Mouse (Mus musculus) layer of hippocampus, adult 11-12 months (tissue): ENCODE measurements around the gene Arl5a.

Source experiments
- DNase-seq: peaks from one replicate; pipeline ENCODE4 v3.0.0; 2022; ENCODE audit warnings: low spot score

Arl5a gene

DNA sequence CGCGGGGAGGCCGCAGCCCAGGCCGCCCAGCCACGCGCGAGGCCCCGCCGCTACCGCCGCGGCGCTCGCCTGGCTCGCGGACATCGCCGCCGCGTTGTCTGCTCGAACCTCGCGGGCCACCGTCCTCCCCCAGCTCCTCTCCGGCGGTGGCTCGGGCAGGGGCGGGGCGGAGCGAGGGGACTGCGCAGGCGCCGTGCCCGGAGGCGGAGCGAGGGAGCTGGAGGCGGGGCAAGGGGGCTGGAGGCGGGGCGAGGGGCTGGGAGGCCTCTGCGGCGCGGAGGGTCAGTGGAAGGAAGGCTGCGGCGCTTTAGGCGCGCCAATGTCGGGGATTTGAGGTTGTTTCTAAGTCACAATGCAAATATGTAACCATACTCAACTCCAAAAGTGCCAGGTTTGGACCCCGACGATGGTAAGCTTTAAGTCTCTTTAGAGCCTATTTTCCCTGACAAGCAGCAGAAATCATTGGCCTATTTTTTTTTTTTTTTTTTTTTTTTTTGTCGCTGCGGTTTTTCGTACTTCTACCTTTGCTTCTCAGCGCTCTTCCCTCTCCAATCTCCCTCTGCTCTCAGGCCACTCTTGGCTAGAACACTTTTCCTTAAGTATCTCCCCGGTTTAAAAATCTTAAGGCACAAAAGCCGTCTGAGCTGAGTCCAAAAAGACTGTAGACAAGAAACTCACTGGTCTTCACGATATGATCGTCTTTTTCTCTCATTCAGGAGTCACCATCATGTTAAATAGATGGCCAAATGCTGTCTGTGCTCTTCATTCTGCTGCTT lies at the start of gene Arl5a:
TSS of gene Arl5a (minus strand) at position 155 of the 776 bp plus-strand sequence.
- DNase-seq, result peak; percentile 93

DNA sequence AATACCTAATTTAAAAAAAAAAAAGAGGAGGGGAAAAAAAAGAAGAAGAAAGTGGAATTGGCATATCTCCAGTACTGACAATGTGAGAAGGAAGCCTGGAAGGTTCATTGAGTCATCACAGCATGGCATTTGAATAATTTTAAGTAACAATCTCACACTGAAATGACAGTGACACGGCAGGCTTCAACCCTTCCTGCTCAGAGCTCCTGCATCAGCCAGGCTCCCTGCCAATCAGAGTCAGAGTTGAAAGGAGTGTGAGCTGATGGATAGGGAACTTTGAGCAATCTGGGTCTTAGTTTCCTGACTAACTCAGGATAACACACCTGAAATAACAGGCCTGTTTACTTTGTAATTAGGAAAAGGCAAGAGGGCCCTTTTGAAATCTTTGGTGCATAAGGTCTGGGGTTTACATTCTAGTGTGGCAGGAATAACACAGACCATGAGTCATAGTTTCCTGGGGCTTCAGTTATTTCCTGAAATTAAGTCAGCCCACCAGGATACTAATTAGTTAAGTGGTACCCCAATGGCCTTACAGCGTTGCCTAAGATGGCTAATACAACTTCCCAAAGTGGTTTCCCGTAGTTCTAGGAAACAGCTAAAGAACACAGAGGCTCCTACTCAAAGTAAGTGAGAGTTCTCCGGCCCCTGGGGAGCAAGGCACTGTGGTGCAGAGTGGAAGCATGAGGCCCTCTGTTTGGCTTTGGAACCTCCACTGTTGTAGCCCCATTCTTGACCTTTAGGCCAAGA lies 47.0 kb upstream of the Arl5a start:
- no peak for DNase-seq

DNA sequence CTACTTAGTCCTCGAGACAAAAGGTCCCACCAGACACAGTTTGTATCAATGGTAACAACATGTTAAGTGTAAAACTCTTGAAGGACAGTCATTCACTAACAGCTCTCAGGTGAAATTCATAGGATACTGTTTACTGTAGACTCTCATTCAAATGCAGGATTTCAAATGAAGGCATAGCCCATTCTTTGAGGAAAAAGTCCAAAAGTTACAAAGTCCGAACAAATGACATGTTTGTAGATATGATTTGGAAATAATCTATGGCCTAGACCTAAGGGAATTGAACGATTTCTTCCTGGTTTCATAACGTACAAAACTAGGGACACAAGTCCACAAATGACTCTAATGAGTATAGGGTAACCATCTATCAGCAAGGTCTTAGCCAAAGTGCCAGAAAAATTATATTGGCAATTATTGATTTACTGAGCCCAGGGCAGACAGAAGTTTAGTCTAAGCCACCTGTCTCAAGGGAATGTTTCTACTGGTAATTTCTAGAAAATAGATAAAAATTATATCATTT lies 45.4 kb upstream of the Arl5a start:
- no peak for DNase-seq

DNA sequence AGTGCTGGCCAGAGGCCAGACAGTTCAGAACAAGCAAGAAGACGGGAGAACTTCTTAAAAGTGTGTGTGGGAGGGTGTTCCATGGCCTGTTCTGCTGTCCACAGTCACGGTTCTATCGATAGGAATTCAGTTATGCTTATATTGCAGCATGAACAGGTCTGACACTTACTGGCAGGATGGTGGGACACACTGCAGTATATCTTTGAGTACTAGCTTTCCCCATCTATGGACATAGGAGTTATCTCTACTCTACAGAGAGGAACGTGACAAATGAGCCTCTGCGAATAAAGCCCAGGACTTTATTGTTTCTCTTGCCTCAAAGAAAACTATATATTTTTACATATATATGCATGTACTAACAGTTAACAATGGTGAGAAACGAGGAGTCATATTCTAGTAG lies 42.9 kb upstream of the Arl5a start:
- DNase-seq, result no peak

DNA sequence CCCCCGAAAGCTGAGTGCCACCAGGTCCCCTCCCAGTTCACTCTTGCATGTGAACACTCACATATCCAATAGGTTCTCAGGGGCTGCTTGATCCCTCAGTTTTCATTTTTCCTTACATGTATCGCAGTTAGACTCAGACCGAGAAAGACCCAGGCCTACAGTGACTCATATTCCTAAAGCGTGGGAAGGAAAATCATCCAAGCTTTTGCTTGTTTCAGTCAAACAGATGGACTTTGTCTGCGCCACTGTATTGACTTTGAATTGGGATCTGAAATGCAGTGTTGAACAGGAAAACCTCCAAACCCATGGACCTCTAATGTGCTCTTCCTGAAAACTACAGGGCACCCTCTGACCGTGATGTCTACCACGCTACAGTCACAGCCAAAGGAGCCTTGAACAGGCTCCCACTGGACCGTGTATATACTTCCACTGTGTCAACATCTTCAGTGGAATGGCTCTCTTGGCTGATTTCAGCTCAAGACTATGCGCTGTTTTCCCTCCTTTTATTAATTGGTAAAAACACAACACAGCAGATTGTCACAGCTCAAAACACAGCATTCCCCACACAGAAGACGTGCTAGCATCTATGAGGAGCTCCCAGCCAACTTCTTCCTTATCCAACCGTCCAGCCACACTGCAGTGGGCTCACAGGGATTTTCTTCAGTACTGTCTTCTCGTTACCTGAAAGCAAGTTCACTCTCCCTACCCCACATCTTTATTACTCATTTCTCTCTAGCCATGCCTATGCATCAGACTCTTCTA lies 36.7 kb upstream of the Arl5a start:
- DNase-seq, result peak; percentile 28

DNA sequence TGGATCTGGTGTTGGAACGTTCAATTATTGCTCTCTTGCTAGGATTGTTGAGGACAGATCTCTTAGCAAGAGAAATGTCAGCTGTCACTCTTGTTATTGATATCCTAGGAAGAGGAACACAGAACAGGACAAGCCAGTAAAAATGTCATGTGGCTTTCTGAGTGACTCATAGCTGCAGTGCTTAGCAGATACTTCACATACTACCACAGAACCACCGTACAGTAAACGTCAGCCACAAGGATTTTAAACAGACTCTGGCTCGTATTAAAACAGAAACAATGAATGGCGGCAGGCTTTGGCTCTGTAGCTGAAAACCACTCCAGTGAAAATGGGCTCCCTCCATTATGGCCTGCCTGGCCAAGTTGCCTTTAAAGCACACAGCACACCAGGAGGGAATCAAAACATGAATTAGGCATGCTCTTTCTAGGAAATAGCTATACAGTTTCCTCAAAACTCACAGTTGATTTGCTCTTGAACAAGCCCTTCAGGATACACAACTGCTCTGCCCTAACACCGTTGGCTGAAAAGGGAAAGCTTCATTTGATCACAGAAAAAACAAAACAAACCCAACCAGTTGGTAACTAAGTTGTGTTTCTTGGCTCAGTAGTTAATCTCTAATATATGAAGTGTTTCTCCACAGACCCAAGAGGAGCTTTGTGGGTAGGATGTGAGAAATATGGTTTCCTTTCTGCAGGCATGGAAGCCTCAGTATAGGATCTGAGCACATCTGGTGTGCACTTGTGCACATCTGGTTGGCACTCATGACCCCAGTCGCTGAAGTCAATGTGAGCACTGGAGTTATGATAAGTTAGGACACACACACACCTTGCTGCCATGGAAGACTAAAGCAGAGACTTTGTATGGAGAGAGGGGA lies 31.1 kb upstream of the Arl5a start:
- no peak for DNase-seq

DNA sequence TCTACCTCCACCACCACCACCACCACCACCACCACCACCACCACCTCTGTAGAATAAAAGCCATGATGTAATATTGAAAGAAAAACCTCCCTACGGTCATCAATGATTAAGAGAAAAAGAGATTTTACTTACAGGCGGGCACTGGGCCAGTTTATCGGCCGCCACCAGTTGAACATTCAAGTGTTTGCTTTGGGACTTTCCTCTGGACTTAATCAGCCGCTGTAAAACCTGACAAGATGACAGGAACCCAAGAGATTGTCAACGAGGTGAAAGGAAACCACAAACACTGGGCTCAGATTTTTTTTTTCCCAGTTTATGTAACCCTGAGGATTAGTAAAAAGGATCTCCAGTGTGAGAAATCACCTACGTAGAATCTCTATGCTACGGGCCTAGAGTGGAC lies 25.1 kb upstream of the Arl5a start:
- DNase-seq, result no peak

DNA sequence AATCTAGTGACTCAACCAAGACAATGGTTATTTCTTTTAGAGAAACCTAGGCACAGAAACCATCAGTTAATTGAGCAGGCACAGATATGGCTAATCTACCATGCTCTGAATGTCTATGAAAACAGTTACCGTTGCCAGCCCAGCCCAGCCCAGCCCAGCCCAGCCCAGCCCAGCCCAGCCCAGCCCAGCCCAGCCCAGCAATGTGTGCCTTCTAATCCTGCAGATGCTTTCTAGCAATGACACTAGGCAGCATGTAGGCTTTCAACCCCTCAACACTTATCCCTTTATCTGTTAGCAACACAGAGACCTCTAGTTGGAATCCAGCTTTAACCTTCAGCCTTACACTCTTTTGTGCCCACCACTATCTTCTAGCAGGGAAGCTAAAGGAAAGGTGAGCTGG lies 24.2 kb upstream of the Arl5a start:
- no peak for DNase-seq

DNA sequence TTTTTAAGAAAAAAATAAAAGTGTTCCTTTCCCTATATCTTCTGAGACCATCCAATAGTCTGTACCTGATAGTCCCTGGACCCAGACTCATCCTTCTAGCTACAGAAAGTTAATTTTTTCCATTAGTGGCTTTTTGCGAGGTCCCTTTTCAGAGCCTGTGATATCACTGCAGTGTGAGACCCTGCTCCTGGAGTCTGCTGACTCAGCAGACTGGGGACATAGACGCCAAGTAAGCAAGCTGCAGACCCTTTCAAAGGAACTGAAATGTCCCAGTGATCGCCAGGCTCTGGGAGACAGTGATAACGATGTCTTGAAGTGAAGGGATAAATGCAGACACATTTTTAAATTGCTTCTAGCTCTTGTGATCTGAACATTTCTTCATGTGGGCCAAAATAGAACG lies 21.9 kb upstream of the Arl5a start:
- no peak for DNase-seq

DNA sequence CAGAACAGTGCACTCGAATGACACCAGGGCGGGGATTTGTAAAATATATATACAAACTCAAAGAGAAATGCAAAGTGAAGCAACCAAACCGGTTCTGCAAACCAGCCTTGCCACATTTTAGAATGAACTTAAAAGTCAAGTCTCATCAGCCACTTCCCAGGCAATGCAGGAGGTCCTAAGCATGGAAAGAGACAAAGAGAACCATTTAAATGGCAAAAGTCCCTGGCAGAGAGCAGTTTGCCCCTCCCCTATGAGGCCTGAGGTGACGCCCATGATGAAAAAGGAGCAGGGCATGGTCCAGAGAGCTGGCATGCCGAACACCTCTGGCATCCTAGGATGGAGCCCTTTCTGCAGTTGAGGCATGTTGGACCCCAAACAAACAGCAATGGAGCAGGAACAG lies 17.4 kb upstream of the Arl5a start:
- DNase-seq, result no peak

DNA sequence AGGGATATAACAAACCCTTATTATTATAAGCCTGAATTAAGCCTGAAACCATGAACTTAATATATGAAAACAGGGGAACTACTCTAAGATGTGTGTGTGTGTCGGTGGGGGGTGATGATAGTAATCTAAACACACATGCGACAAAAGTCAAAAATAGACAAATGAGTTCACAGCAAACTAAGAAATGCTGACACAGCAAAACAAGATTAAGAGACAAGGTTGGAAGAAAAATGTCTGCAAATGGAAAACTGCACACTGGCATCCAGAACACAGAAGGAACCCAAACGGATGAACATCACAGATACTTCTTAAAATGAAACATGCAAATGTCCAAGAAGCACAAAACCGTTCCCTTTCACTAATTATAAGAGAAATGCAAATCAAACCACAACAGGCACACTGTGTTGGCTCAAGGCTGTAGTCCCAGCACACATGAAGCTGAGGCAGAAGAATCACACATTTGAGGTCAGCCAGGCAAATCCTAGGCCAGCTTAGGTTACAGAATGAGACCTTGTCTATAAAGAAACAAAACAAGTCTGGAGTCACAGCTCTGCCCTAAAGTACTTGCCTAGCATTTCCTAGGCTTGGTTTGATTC lies 15.8 kb upstream of the Arl5a start:
- DNase-seq, result no peak

DNA sequence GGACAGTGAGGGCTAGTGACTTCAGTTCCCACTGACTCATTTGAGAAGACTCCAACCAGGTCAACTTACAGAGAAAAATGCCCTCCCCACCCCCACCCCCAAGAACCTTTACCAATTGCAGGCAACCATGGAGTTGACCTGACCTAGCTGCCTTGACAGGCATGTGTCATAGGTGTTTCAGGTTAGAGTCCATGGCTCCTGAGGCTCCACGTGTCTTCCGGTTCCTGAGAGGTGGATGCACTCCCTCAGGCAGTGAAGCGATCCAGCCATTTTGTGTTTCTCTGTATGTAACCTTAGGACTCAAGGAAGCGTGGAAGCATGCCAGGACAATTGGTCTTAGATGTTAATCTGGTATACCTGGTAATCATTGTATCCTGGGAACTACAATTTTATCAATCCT lies 13.7 kb upstream of the Arl5a start:
- no peak for DNase-seq

DNA sequence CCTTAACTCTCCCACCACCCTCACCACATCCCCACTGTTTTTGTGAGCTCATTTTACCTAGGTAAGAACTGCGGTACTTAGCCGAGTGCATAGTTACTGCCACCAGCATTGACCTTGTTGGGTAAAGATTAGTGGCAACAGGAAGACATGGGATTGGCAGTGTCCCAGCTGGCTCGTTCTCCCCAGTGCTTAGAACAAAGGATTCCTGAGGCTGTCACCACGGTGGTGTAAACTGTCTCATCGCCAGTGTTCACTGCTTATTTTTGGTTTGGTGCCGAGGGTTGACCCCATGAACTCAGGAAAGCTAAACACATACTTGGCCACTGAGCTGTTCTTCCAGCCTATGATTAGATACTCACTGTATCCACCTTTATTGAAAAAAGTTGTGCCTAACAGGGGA lies 13.3 kb upstream of the Arl5a start:
- DNase-seq, result no peak

DNA sequence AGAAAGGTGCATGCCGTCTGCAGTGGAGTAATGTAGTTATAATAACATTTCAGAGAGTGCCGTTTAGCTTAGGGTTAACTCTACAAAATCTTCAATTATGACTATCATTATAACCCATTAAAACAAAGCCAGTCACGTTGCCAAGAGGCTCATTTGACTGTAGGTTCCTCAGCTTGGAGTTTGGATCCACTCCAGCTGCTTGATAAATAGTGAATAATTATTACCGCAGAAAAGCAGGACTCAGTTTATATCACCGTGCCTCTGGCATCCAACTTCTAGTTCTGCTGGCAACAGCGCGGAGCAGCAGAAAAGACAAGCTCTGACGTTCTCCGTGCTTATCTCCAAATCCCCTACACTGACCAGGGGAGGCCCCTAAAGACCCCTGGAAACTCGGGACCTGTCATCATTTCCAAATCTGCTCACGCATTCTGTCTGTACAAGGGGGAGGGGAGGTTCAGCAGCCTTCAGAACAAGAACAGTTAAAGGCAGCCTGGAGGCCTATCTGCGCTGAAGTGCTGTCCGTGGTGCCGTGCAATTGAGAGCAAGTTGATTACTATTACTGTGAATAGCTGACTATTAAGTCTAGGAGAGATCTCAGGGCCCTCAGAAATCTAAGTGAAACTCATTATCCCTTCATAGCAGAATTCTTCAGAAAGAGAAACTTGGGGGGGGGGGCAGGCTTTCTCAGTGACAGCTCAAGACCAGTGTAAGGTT lies 11.4 kb upstream of the Arl5a start:
- no peak for DNase-seq

DNA sequence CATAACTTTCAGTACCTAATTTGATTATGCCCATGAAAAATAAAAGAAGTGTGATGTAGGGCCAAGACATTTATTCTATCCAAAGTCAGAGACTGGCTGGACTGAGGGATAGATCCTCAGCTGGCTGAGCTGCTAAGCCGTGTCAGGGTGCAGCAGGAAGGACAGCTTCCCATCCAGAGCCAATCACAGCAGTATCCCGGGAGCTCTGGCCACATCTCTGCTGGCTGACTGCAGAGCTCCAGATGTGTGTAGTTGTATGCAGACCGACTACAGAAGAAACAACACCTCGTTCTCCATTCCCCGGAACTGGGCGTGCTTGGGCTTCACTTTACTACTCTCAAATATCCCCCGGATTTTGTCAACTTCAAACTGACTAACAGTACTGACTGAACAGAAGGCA lies 8.7 kb upstream of the Arl5a start:
- no peak for DNase-seq

DNA sequence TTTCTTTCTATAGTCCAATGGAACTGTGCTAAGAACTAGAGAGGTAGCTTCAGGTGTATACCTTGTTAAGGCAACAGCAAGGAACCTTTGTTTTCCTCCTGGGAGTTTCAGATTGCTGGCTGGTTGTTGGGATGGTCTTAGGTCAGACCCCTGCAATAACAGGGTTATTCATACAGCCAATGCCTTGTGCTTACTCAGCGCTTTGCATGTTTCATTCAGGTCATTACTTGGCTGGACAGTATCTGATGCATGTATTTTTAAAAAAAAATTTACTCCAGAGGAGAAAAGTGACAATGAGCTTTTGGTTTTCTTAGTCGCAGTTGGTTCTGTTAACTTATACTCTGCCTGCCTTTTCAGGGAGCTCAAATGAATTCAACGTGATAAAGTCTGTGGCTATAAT lies 2.7 kb upstream of the Arl5a start:
- DNase-seq, result no peak

DNA sequence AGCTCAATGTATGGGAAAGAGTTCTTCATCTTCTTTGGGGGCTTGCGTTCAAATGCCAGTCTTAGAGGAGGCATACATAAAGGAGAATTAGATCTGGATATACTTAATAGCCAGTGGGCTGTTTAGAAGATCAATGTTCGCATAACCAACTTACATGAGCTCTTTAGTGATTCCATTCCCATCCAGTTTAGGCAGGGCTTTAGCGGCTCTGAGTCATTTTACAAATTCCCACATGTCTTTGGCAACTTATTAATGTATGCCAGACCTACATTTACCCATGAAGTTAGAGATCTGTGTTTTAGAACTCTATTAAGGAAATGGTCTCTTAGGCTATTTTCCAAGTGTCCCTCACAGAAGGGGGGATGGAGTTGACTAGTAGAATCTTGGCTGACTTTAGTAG lies 1.3 kb upstream of the Arl5a start:
- no peak for DNase-seq

DNA sequence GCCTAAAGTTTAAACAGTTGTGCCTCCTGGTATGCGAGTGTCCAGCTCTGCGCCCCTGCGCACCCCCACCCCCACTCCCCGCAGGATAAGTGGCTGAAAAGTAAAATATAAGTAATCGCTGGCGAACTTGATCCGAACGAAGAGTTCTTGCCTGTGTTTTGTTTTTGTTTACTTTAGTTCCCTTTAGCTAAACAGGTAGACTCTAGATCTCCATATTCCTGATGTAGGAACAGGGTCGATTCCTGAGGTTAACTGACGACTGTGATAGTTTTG lies 758 bp upstream of the Arl5a start:
- DNase-seq, result no peak

DNA sequence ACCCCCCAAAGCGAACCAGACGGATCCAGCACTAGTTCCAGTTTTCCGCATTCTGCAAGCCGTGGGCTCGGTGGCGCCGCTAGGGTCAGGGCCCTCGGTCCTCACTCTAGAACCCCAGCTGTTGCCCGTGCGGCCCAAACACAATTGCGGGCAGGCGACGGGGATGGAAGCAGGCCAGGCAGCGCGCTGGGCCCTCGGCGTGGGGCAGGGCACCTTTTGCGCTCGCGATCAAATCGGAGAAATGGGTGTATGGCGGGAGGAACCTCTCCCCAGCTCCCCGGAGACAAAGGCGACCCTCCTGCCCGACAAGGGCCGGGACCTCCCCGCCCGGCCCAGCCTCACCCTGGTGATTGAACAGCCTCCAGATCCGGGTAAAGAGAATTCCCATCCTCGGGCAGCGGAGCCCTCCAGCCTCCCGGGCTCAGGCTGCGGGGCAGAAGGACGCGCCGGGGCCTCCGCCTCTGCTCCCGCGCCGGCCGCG lies 413 bp downstream of the Arl5a start:
- no peak for DNase-seq

DNA sequence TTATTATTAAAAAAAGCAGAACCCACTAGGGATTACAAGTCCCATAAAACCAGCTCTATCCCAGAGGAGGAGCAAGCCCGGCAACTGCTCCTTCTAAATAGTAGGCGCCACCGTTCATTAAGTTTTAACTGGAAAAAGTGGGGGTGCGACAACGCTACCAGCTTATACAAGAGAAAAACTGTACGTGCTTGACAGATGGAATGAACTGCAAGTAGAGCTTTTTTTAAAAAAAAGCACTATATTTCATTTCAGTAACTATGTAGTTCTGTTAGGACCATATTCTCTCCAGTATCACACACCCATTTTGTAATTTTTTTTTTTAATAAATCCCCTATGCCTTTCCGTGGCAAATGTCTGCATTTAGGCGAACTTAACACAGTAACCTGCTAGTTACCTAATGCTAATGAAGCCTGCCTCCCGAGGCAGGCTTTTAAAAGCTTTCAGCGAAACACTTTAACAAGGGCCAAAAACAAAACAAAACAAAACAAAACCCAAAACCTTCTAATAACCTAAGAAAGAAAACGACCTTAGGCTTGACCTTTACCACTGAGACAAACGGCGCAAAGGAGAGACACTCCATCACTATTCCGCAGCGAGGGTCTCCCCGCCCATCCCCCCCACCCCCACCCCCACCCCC lies 972 bp downstream of the Arl5a start:
- no peak for DNase-seq
